Mouse (Mus musculus): Measurements from ENCODE around the gene 2610042L04Rik.
"Not testable (repeated sequence)": the region's sequence is repeated elsewhere in the genome, so short reads cannot be mapped to it uniquely, and the experiment has no call there.

The 2610042L04Rik gene

GRCm38 (mm10) chr14:4334476-4335080 lies at the start of gene 2610042L04Rik:
TSS of gene 2610042L04Rik (plus strand) at chr14:4334763.
- not testable (repeated sequence) for DNase-seq (ENCODE audit: low spot score)

GRCm38 (mm10) chr14:4316983-4317382 lies 17.6 kb upstream of the 2610042L04Rik start, which contains the start of gene Gm3149:
TSS of gene Gm3149 (plus strand) at chr14:4317283.
- not testable (repeated sequence) for DNase-seq (ENCODE audit: low spot score)

- DNase-seq (ENCODE audit: low spot score): not testable (repeated sequence)
Measured at GRCm38 (mm10) chr14:4335506-4335905, 943 bp downstream of the 2610042L04Rik start.

GRCm38 (mm10) chr14:4368991-4369390 lies 34.4 kb downstream of the 2610042L04Rik start:
- not testable (repeated sequence) for DNase-seq (ENCODE audit: low spot score)

- not testable (repeated sequence) for DNase-seq (ENCODE audit: low spot score)
Measured at GRCm38 (mm10) chr14:4369691-4370090, 35.1 kb downstream of the 2610042L04Rik start.

GRCm38 (mm10) chr14:4377871-4378270 lies 43.3 kb downstream of the 2610042L04Rik start:
- DNase-seq (ENCODE audit: low spot score): not testable (repeated sequence)

- DNase-seq (ENCODE audit: low spot score): not testable (repeated sequence)
Measured at GRCm38 (mm10) chr14:4385606-4386005, 51.0 kb downstream of the 2610042L04Rik start.

GRCm38 (mm10) chr14:4392841-4393530 lies 58.4 kb downstream of the 2610042L04Rik start:
- not testable (repeated sequence) for DNase-seq (ENCODE audit: low spot score)

GRCm38 (mm10) chr14:4397226-4397625 lies 62.7 kb downstream of the 2610042L04Rik start, which contains the start of gene Gm3159:
TSS of gene Gm3159 (plus strand) at chr14:4397526.
- not testable (repeated sequence) for DNase-seq (ENCODE audit: low spot score)

GRCm38 (mm10) chr14:4398624-4399023 lies 64.1 kb downstream of the 2610042L04Rik start:
- not testable (repeated sequence) for DNase-seq (ENCODE audit: low spot score)

GRCm38 (mm10) chr14:4400115-4400789 lies 65.7 kb downstream of the 2610042L04Rik start:
- not testable (repeated sequence) for DNase-seq (ENCODE audit: low spot score)

GRCm38 (mm10) chr14:4401245-4401644 lies 66.7 kb downstream of the 2610042L04Rik start:
- DNase-seq (ENCODE audit: low spot score): not testable (repeated sequence)

- DNase-seq (ENCODE audit: low spot score): not testable (repeated sequence)
Measured at GRCm38 (mm10) chr14:4403840-4404239, 69.3 kb downstream of the 2610042L04Rik start.

All from ovary, postnatal 14 days (tissue).